Mouse (Mus musculus) ovary, adult 2 months (tissue): Measurements from ENCODE around the gene S100a7a. TPM values are rescaled to one million over a fixed set of nuclear protein-coding genes. Genes with fewer than 3 reads are reported as not detected.

ENCODE experiments used
- polyA plus RNA-seq: library from polyadenylated mRNA; depleted of rRNA; stranded (reverse); fragments of >200 nt; gene quantifications from 2 replicates; pipeline ENCODE4 v1.2.3, GENCODE M21; 2012; rRNA removed

Gene S100a7a
- 0.59 and 0.87 TPM in 2 replicates for polyA plus RNA-seq

DNA sequence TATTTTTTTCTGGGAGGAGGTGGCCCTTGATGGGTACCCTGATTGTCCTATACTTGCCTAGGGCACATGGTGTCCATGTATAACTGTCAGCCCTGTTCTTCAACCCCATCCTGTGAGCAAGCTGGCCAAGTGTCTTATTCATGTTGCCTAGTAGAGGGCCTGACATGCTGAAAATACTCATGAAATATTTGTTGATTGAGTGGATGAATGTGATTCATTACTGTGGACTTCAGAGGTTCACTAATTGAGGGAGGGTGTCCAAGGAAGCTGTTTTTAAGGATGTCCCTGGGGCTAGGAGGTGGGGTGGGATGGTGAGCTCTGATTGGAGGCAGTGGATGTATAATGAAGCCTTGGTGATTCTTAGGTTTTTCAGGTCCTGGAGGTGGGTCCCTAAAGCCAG is at the start of gene S100a7a:
S100a7a (plus strand) TSS at position 301 of the 400 bp plus-strand sequence.

DNA sequence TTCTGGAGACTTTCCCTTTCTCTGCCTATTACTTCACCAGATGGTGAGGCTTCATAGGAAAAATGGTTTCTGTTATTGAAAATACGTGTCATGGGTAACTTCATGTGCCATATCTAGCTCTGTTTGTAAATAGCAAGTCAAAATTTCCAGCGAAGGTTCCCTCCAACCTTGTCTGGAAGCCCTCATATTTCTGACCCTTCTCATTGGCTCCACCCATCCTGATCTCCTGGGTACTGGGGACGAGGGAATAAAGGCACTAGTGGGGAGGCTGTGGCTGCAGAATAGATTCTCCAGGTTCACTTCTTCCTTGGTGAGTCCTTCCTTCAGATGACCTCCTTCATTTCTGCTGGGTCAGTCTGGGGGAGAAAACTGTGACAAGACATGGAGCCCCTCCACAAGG is 45.6 kb upstream of the S100a7a start, which contains the start of gene S100a5:
S100a5 (plus strand) TSS at position 301 of the 400 bp plus-strand sequence.

DNA sequence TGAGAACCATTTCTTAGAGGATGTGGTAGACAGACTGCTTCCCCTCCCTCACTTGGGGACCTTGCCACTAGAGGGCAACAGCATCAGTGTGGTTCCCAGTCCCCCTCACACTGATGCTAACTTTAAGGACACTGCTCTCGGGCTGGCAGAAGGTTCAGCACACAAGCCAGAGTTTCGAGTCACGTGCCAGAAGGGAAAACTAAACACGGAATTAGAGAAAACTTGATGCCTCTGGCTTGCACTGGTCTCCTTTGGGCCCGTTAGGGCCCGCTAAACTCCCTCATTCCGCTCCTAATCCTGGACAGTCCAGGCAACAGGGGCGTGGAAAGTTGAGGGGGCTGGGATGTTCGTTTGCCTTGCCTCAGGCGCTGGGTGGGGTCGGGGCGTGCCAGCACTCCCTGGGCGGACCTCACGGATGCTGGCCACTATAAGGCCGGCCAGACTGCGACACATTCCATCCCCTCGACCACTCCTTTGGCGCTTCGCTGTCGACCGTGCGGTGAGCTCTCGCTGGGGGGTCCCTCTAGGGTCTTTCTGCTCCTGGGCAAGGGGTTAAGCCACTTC is 41.0 kb upstream of the S100a7a start, which contains the start of gene S100a6:
S100a6 (plus strand) TSS at position 155 of the 564 bp plus-strand sequence.

DNA sequence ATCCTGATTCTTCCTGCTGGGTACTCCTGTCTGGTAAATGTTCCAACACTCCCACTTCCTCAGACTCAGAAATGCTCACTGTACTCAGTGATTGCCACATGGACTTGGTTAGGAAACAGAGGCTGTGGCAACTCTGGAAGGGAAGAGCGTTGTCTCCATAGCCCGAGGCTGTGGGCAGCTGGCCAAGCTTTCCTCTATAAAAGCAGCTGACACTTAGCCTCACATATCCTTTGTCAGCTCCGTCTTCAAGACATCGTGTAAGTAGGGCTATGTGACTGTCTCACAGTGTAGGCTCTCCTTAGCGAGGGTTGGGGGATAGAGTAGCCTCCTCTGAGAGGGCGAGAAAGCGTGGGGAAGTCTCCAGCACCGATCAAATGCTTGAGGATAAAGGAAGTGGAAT is 15.0 kb downstream of the S100a7a start, which contains the start of gene S100a8:
S100a8 (plus strand) TSS at position 133 of the 400 bp plus-strand sequence.

DNA sequence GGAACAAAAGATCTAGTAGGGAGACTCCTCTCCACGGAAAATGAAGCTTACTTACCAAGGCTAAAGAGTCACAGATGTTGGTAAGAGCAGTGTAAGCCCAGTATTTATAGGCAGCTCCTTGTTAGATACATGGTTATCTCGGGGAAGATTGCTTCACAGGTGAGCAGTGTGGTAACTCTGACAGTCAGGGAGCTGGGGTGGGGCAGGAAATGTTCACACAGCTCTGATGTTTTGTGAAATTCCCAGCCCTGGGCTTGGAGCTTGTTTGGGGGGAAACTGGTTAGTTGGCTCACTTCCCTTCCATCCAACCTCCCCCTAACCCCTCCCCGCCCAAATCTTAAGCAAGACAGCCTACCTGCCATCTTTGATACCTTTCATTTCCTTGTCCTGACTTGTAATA is 41.8 kb downstream of the S100a7a start, which contains the start of gene S100a9:
S100a9 (minus strand) TSS at position 109 of the 400 bp plus-strand sequence.

Other genes with a start within 250 kb of the S100a7a start
- 52.9 and 54.0 TPM in 2 replicates for gene Ints3, start 220.4 kb upstream of the S100a7a start, polyA plus RNA-seq
- 182 and 195 TPM in 2 replicates for gene Npr1, start 188.2 kb upstream of the S100a7a start, polyA plus RNA-seq
- 22.2 and 28.1 TPM in 2 replicates for gene Ilf2, start 177.9 kb upstream of the S100a7a start, polyA plus RNA-seq
- gene Snapin, start 163.0 kb upstream of the S100a7a start, polyA plus RNA-seq, result 28.8 and 37.7 TPM in 2 replicates
- 51.9 and 52.0 TPM in 2 replicates for gene Chtop, start 144.5 kb upstream of the S100a7a start, polyA plus RNA-seq
- 48.7 and 59.7 TPM in 2 replicates for gene S100a1, start 139.6 kb upstream of the S100a7a start, polyA plus RNA-seq
- gene S100a13, start 139.6 kb upstream of the S100a7a start, polyA plus RNA-seq, result 19.4 and 20.1 TPM in 2 replicates
- gene S100a14, start 127.2 kb upstream of the S100a7a start, polyA plus RNA-seq, result 0.15 and 0.22 TPM in 2 replicates
- 121 and 140 TPM in 2 replicates for gene S100a16, start 116.8 kb upstream of the S100a7a start, polyA plus RNA-seq
- 2.2 and 2.4 TPM in 2 replicates for gene S100a3, start 93.4 kb upstream of the S100a7a start, polyA plus RNA-seq
- gene S100a2, start 63.8 kb upstream of the S100a7a start, polyA plus RNA-seq, result not detected in 2 replicates
- gene Gm42674, start 52.1 kb upstream of the S100a7a start, polyA plus RNA-seq, result not detected in 2 replicates
- gene S100a4, start 50.2 kb upstream of the S100a7a start, polyA plus RNA-seq, result 31.2 and 38.9 TPM in 2 replicates
- not detected in 2 replicates for gene S100a5, start 45.5 kb upstream of the S100a7a start, polyA plus RNA-seq
- 404 and 418 TPM in 2 replicates for gene S100a6, start 41.1 kb upstream of the S100a7a start, polyA plus RNA-seq
- not detected in 2 replicates for gene S100a8, start 15.0 kb downstream of the S100a7a start, polyA plus RNA-seq
- gene S100a9, start 41.7 kb downstream of the S100a7a start, polyA plus RNA-seq, result not detected in 2 replicates
- not detected in 2 replicates for gene Pglyrp4, start 72.9 kb downstream of the S100a7a start, polyA plus RNA-seq
- gene Gm5849, start 123.9 kb downstream of the S100a7a start, polyA plus RNA-seq, result not detected in 2 replicates